Mouse (Mus musculus) kidney, adult 2 months (tissue): ENCODE data around the gene Htr1d.

Experiments
- CTCF ChIP-seq: fragments of 200-500 bp; conservative IDR thresholded peaks from 2 replicates; pipeline ENCODE4 v1.5.1; 2011; ENCODE audit warnings: low read depth, mild to moderate bottlenecking, control low read depth, low read length, moderate library complexity, mixed read lengths; ENCODE audit not compliant: insufficient read depth, insufficient read length
- POLR2A ChIP-seq: fragments of 200-500 bp; IDR thresholded peaks from one replicate; pipeline ENCODE4 v1.6.1; 2011; ENCODE audit warnings: low read depth, low read length, control low read depth

GRCm38 (mm10) chr4:136476692-136477091 lies 53.4 kb downstream of the Htr1d start:
- TF ChIP-seq POLR2A, result no peak
- TF ChIP-seq CTCF, result no peak
